Mouse (Mus musculus) C2C12 (cell line): ENCODE data around the gene Gm20388.

Source experiments
- CEBPB ChIP-seq: IDR thresholded peaks from one replicate; pipeline ENCODE4 v1.6.1; 2011; ENCODE audit warnings: low read depth, mild to moderate bottlenecking, control low read depth, moderate library complexity
- CTCF ChIP-seq: IDR thresholded peaks from one replicate; pipeline ENCODE4 v1.5.1; 2011; ENCODE audit not compliant: control insufficient read depth, insufficient read depth, insufficient read length
- FOSL1 ChIP-seq: IDR thresholded peaks from one replicate; pipeline ENCODE4 v1.8.0; 2011; ENCODE audit warnings: mild to moderate bottlenecking, low read length; ENCODE audit not compliant: poor library complexity, insufficient read depth, severe bottlenecking
- MAX ChIP-seq: IDR thresholded peaks from one replicate; pipeline ENCODE4 v1.6.1; 2011; ENCODE audit warnings: mild to moderate bottlenecking, control low read depth
- MYOD1 ChIP-seq: IDR thresholded peaks from one replicate; pipeline ENCODE4 v1.6.1; 2011; ENCODE audit warnings: low read depth; ENCODE audit not compliant: control insufficient read depth, insufficient read length
- MYOG ChIP-seq: IDR thresholded peaks from one replicate; pipeline ENCODE4 v1.6.1; 2011; ENCODE audit not compliant: control insufficient read depth, insufficient read length; ENCODE audit errors: extremely low read depth
- USF1 ChIP-seq: IDR thresholded peaks from one replicate; pipeline ENCODE4 v1.6.1; 2011; ENCODE audit warnings: low read depth, mild to moderate bottlenecking, control low read depth, moderate library complexity

- TF ChIP-seq CTCF, result no peak
- no peak for TF ChIP-seq MAX
- no peak for TF ChIP-seq MYOG
- no peak for TF ChIP-seq CEBPB
- TF ChIP-seq FOSL1, result no peak
- no peak for TF ChIP-seq USF1
- no peak for TF ChIP-seq MYOD1
Observed at GRCm38 (mm10) chr8:122992296-122992695, 3081.7 kb downstream of the Gm20388 start.
